ENCODE assay signal across 8 mouse cellular contexts in genomic region chr17:74994582-74994893, GRCm38 (mm10). TPM values are rescaled to one million over a fixed set of nuclear protein-coding genes. Genes with fewer than 3 reads are reported as not detected.
A peak's percentile ranks its signal among the peaks of the same experiment; 100 is the strongest.
DNase-seq lines count a peak whose midpoint lies in the region; ATAC-seq lines count a peak whose summit lies in the region.

No protein-coding gene starts in this region.

- 0 out of 2 replicates have a peak, but pooled peaks cover 3% of the 10 kb centered on the region for H3K4me1 ChIP-seq in brown adipose tissue, adult 24 weeks (ENCODE audit: control insufficient read depth, insufficient read depth, insufficient read length, low read length)
- H3K4me1 ChIP-seq in embryonic facial prominence, embryonic 15.5 days, result peaks cover 20% of the 10 kb centered on the region
- peaks cover 15% of the 10 kb centered on the region for H3K4me1 ChIP-seq in hindbrain, embryonic 12.5 days
- peaks cover 15% of the 10 kb centered on the region for H3K4me1 ChIP-seq in midbrain, embryonic 12.5 days

- no peaks in the 10 kb centered on the region for H3K36me3 ChIP-seq in embryonic facial prominence, embryonic 15.5 days
- no peaks in the 10 kb centered on the region for H3K36me3 ChIP-seq in hindbrain, embryonic 12.5 days
- H3K36me3 ChIP-seq in midbrain, embryonic 12.5 days, result no peaks in the 10 kb centered on the region

- no peaks in the 10 kb centered on the region for H3K27me3 ChIP-seq in embryonic facial prominence, embryonic 15.5 days
- H3K27me3 ChIP-seq in hindbrain, embryonic 12.5 days, result no peaks in the 10 kb centered on the region
- peaks cover 7% of the 10 kb centered on the region; the same call in 1 of the 2 replicates for H3K27me3 ChIP-seq in midbrain, embryonic 12.5 days

- 7% methylated on average over 4 of the region's 4 CpGs for WGBS in embryonic facial prominence, embryonic 15.5 days
- 2% methylated on average over 4 of the region's 4 CpGs for WGBS in hindbrain, embryonic 12.5 days
- WGBS in midbrain, embryonic 12.5 days, result 0% methylated on average over 4 of the region's 4 CpGs

- H3K4me2 ChIP-seq in embryonic facial prominence, embryonic 15.5 days (replicated peaks), result peak overlapping the region; percentile 59
- peak overlapping the region; percentile 50 for H3K4me2 ChIP-seq in hindbrain, embryonic 12.5 days (replicated peaks)
- peak overlapping the region; percentile 55 for H3K4me2 ChIP-seq in midbrain, embryonic 12.5 days (replicated peaks)

- ATAC-seq in embryonic facial prominence, embryonic 15.5 days (ENCODE audit: insufficient number of reproducible peaks, low FRiP score, low TSS enrichment, low read depth), result no peak
- ATAC-seq in hindbrain, embryonic 12.5 days (ENCODE audit: low FRiP score), result 0 out of 2 replicates have a peak, but pooled peaks have one; percentile 72
- peak; percentile 28 for ATAC-seq in midbrain, embryonic 12.5 days (ENCODE audit: low FRiP score, low read depth)

- H3K9ac ChIP-seq in embryonic facial prominence, embryonic 15.5 days, result no peak overlapping the region
- 0 out of 2 replicates have a peak overlapping the region, but pooled peaks have one; percentile 23 for H3K9ac ChIP-seq in hindbrain, embryonic 12.5 days
- H3K9ac ChIP-seq in midbrain, embryonic 12.5 days (replicated peaks), result no peak overlapping the region

- no peak overlapping the region for H3K27ac ChIP-seq in brown adipose tissue, adult 24 weeks (replicated peaks; ENCODE audit: low read depth, low read length)
- peak overlapping the region; percentile 83 for H3K27ac ChIP-seq in embryonic facial prominence, embryonic 15.5 days (replicated peaks)
- peak overlapping the region; percentile 75 for H3K27ac ChIP-seq in hindbrain, embryonic 12.5 days
- peak overlapping the region; percentile 50; the same call in 1 of the 2 replicates for H3K27ac ChIP-seq in midbrain, embryonic 12.5 days (replicated peaks)

- no peak for DNase-seq in right cerebral cortex, postnatal 14 days
- no peak for DNase-seq in left cerebral cortex, adult 8-10 months (ENCODE audit: low spot score in 2 of 2)
- DNase-seq in Muller cell, postnatal 12 days (ENCODE audit: inconsistent ontology term), result no peak
- DNase-seq in ovary, postnatal 36 days (ENCODE audit: low spot score), result no peak

- peaks cover 8% of the 10 kb centered on the region; the same call in 1 of the 2 replicates for H3K9me3 ChIP-seq in embryonic facial prominence, embryonic 15.5 days (replicated peaks)
- H3K9me3 ChIP-seq in hindbrain, embryonic 12.5 days (replicated peaks), result no peaks in the 10 kb centered on the region; the same call in 1 of the 2 replicates
- H3K9me3 ChIP-seq in midbrain, embryonic 12.5 days, result no peaks in the 10 kb centered on the region

- H3K4me3 ChIP-seq in brown adipose tissue, adult 24 weeks (ENCODE audit: insufficient read depth, low read depth, low read length), result peak overlapping the region; percentile 47; the same call in 1 of the 2 replicates
- H3K4me3 ChIP-seq in embryonic facial prominence, embryonic 15.5 days (replicated peaks), result peak overlapping the region; percentile 36
- H3K4me3 ChIP-seq in hindbrain, embryonic 12.5 days, result peak overlapping the region; percentile 24; the same call in 1 of the 2 replicates
- H3K4me3 ChIP-seq in midbrain, embryonic 12.5 days, result peak overlapping the region; percentile 33; the same call in 1 of the 2 replicates

RNA-seq across cellular contexts. Expression of gene Ltbp1, which starts 10.8 kb away (rescaled TPM):
- 3.8 and 5.0 TPM in 2 replicates for polyA plus RNA-seq in brown adipose tissue, adult 24 weeks (2012; ENCODE audit: insufficient read depth, insufficient read length, missing spikeins)
- polyA plus RNA-seq in embryonic facial prominence, embryonic 15.5 days (2015; fragmentation: Nextera tagmentation; extraction: Ambion mirVana), result 48.0 and 55.5 TPM in 2 replicates
- 11.3 and 12.0 TPM in 2 replicates for polyA plus RNA-seq in hindbrain, embryonic 12.5 days (2016; fragmentation: Nextera tagmentation; extraction: Ambion mirVana)
- 5.2 and 6.7 TPM in 2 replicates for polyA plus RNA-seq in midbrain, embryonic 12.5 days (2016; fragmentation: Nextera tagmentation; extraction: Ambion mirVana)
- total RNA-seq in left cerebral cortex, adult 8-10 months (2022), result 1 to 10 TPM; 7.6 to 9.1 (median 8.0) TPM
